Mouse (Mus musculus) heart, adult 2 months (tissue): ENCODE data around the gene Cemip2. TPM values are rescaled to one million over a fixed set of nuclear protein-coding genes. Genes with fewer than 3 reads are reported as not detected.

Experiments
- DNase-seq, 2 experiments: peaks; one replicate each; pipeline ENCODE4 v3.0.0; 2021
- H3K27ac ChIP-seq: fragments of 200-600 bp; 2 replicates; pipeline ENCODE4 v1.8.1; 2022
- H3K27me3 ChIP-seq: fragments of 200-500 bp; 2 replicates; pipeline ENCODE4 v1.6.1; 2012; ENCODE audit warnings: mild to moderate bottlenecking, low read length, inconsistent platforms, mixed read lengths; ENCODE audit not compliant: control insufficient read depth, insufficient read depth
- H3K36me3 ChIP-seq: fragments of 200-500 bp; 2 replicates; pipeline ENCODE4 v1.6.1; 2012; ENCODE audit warnings: low read length, inconsistent platforms; ENCODE audit not compliant: control insufficient read depth, insufficient read depth
- H3K4me1 ChIP-seq: fragments of 200-500 bp; 2 replicates; pipeline ENCODE4 v1.6.1; 2011; ENCODE audit warnings: low read length; ENCODE audit not compliant: control insufficient read depth, insufficient read depth
- H3K4me3 ChIP-seq: fragments of 200-600 bp; 2 replicates; pipeline ENCODE4 v1.8.1; 2022
- H3K79me2 ChIP-seq: fragments of 200-500 bp; replicated peaks from 2 replicates; pipeline ENCODE4 v1.6.1; 2012; ENCODE audit warnings: mild to moderate bottlenecking, inconsistent platforms, low read length, moderate library complexity, mixed read lengths; ENCODE audit not compliant: control insufficient read depth, insufficient read depth
- H3K9ac ChIP-seq: fragments of 200-500 bp; 2 replicates; pipeline ENCODE4 v1.6.1; 2012; ENCODE audit warnings: low read depth, mild to moderate bottlenecking, control low read depth, inconsistent platforms, low read length, mixed read lengths
- CTCF ChIP-seq: fragments of 200-600 bp; IDR thresholded peaks from 2 replicates; pipeline ENCODE4 v1.8.1; 2022; ENCODE audit warnings: antibody characterized with exemption, mild to moderate bottlenecking, moderate library complexity
- EP300 ChIP-seq: fragments of 200-500 bp; IDR thresholded peaks from 2 replicates; pipeline ENCODE4 v1.6.1; 2011; ENCODE audit warnings: low read depth, low read length, control low read depth; ENCODE audit not compliant: insufficient read depth
- POLR2A ChIP-seq: fragments of 200-500 bp; IDR thresholded peaks from 2 replicates; pipeline ENCODE4 v1.6.1; 2011; ENCODE audit warnings: mild to moderate bottlenecking, low read depth, low read length, control low read depth; ENCODE audit not compliant: insufficient read depth
- WGBS: fragments of 180-500 bp; shearing (Covaris S2); methylation state at CpG from one replicate; pipeline ENCODE4 v1.1.7; 2018; 5-methylcytosine and 5-hydroxymethylcytosine counted together
- intact Hi-C: fragments of 180-260 bp; cut with DNase I; formaldehyde crosslinking; loops from one replicate; pipeline ENCODE4 v1.15.1; 2025
- polyA plus RNA-seq: library from polyadenylated mRNA; depleted of rRNA; stranded (reverse); fragments of >200 nt; gene quantifications from 2 replicates; pipeline ENCODE4 v1.2.3, GENCODE M21; 2012
- total RNA-seq, 2 experiments: library from RNA; stranded (reverse); gene quantifications; 2 replicates each; pipeline ENCODE4 v1.2.3; 2021

Gene Cemip2
- total and polyA plus RNA-seq, 3 experiments, result 4.5 to 11.7 (median 10.7) TPM

DNA sequence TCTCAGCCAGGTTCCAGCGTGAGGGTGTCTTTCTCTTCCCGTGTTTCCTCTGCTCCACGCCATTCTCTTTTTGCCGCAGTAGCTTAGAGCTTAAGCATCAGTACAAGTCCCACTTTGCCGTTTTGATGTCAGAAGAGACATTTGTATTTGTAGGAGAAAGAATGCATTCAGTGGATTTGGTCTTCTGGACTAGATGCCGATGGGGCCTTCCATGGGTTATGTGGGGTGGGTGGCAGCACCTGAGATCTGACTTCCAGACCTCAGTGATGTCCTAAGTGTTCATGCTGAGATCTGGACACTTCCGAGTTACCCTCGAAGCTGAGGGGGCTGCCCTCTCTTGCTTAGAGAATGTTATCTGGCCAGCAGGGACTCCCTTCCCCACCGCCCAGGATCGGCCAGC is 72.6 kb downstream of the Cemip2 start:
- Histone ChIP-seq H3K4me1 (0 out of 2 replicates have a peak, but pooled peaks cover 1% of the 10 kb centered on the region), H3K9ac (no peak overlapping the region), H3K36me3 (peaks cover 7% of the 10 kb centered on the region), H3K79me2 (no peaks in the 10 kb centered on the region), H3K27ac (no peak overlapping the region), H3K27me3 (no peaks in the 10 kb centered on the region), H3K4me3 (no peak overlapping the region)
- 78% methylated on average over 10 of the region's 10 CpGs for WGBS
- no peak for DNase-seq
- intact Hi-C loops, result loop anchor here (10.0 kb wide), 1 partner anchor 94 kb away; no protein-coding TSS in a partner anchor
- TF ChIP-seq EP300, result no peak
- TF ChIP-seq POLR2A, result no peak
- no peak for TF ChIP-seq CTCF

GRCm38 (mm10) chr19:21854526-21855228 is 76.5 kb downstream of the Cemip2 start:
- H3K4me3 ChIP-seq, result no peak overlapping the region
- peaks cover 5% of the 10 kb centered on the region for H3K36me3 ChIP-seq
- 68% methylated on average over 5 of the region's 5 CpGs for WGBS
- H3K4me1 ChIP-seq, result 0 out of 2 replicates have a peak, but pooled peaks cover 1% of the 10 kb centered on the region
- peak overlapping the region; percentile 57 for H3K27ac ChIP-seq
- no peak overlapping the region for H3K9ac ChIP-seq
- no peaks in the 10 kb centered on the region for H3K79me2 ChIP-seq
- intact Hi-C loops, result loop anchor here (10.0 kb wide), 1 partner anchor 90 kb away; no protein-coding TSS in a partner anchor
- peak; percentile 37 for TF ChIP-seq CTCF
- TF ChIP-seq POLR2A, result no peak
- no peak for DNase-seq
- no peaks in the 10 kb centered on the region for H3K27me3 ChIP-seq

DNA sequence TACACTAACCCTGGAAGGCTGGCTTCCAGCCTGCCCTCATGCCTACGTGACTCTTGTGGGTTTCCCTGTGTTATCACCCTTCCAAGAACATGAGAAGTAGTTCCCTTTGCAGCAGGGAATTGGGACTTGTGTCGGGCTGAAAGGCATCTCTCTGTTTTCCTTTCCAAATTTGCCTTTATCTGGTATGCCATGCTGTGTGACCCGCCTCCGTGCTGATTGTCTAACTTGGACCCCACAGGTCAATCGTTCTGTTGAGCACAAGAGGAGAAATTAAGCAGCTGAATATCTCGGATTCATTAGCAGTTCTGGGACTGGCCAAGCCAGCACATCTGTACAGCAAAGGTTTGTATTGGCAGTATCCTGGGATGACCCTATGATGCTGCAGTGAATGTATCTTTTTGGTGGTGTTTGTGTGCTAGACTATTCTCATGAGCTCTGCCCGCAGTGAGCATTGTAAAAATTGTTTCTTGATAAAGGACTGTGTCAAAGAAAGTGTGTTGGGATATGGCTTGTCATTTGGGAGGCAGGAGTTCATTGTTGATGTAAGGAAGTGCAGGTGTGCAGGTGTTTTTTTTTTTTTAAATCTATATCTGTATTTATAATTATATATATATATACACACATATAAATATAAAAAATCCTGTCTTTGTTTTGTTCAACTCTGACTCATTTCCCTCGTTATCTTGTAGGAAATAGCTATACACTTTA is 77.4 kb downstream of the Cemip2 start:
- Histone ChIP-seq H3K4me1 (0 out of 2 replicates have a peak, but pooled peaks cover 1% of the 10 kb centered on the region), H3K27me3 (no peaks in the 10 kb centered on the region), H3K79me2 (no peaks in the 10 kb centered on the region), H3K27ac (peak overlapping the region; percentile 38), H3K4me3 (no peak overlapping the region), H3K36me3 (peaks cover 5% of the 10 kb centered on the region), H3K9ac (no peak overlapping the region)
- intact Hi-C loops, result loop anchor here (10.0 kb wide), 1 partner anchor 89 kb away; no protein-coding TSS in a partner anchor
- TF ChIP-seq EP300 (no peak), CTCF (no peak), POLR2A (no peak)
- 64% methylated on average over 8 of the region's 8 CpGs for WGBS
- no peak for DNase-seq

GRCm38 (mm10) chr19:21858846-21859521 is 80.8 kb downstream of the Cemip2 start:
- no peak for TF ChIP-seq EP300
- TF ChIP-seq CTCF, result no peak
- TF ChIP-seq POLR2A, result no peak
- 75% methylated on average over 12 of the region's 12 CpGs for WGBS
- intact Hi-C loops, result loop anchor here (10.0 kb wide), 1 partner anchor 86 kb away; no protein-coding TSS in a partner anchor
- peaks cover 5% of the 10 kb centered on the region for H3K36me3 ChIP-seq
- peaks cover 5% of the 10 kb centered on the region for H3K4me1 ChIP-seq
- H3K27me3 ChIP-seq, result no peaks in the 10 kb centered on the region
- no peak for DNase-seq
- no peak overlapping the region for H3K27ac ChIP-seq
- no peak overlapping the region for H3K9ac ChIP-seq
- H3K79me2 ChIP-seq, result no peaks in the 10 kb centered on the region
- no peak overlapping the region for H3K4me3 ChIP-seq

DNA sequence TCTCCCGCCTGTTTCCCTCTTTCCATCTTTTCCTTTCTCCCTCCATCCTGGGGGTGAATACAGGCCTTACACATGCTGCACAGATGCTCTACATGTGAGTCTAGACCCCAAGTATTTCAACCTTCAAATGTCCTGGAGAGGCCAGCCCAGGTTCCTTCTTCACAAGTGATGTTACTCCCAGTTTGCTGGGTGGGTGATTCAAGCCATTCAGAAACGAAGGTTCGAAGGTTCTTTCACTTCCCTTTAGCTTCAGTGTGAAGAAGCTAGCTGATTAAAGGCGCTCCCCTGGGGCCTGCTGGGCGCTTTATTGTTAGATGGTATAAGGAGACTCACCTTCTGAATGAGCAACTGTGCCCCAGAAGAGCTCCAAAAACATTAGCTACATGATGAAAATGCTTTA is 82.0 kb downstream of the Cemip2 start:
- Histone ChIP-seq H3K9ac (no peak overlapping the region), H3K27me3 (no peaks in the 10 kb centered on the region), H3K27ac (no peak overlapping the region), H3K36me3 (no peaks in the 10 kb centered on the region), H3K4me3 (no peak overlapping the region), H3K4me1 (peaks cover 3% of the 10 kb centered on the region), H3K79me2 (no peaks in the 10 kb centered on the region)
- WGBS, result 75% methylated on average over 5 of the region's 5 CpGs
- no peak for TF ChIP-seq CTCF
- no peak for TF ChIP-seq EP300
- TF ChIP-seq POLR2A, result no peak
- DNase-seq, result no peak
- intact Hi-C loops, result no loop called here
